Mouse (Mus musculus): ENCODE results near the gene Tldc1.

DNA sequence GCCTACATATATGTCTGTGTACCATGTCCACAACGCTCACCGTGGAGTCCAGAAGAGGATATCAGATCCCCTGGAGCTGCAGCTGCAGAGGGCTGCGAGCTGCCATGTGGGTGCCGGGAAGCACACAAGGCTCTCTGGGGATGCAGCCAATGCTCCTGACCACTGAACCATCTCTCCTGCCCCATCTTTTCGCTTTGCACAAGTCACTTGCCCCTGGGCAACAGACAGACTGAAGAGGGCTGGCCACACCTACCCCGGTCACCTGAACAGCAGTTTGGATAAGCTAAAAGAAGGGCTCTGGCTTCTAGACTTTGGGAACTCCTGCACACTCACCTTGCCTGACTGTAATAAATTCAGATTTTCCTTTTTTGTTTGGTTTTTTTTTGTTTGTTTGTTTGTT is 43.5 kb upstream of the Tldc1 start:
- no peak for TF ChIP-seq CTCF (IDR thresholded peaks at IDR 0.05; ENCODE audit: borderline replicate concordance, insufficient read depth, low read length)
- no peak for TF ChIP-seq POLR2A (IDR thresholded peaks at IDR 0.05; ENCODE audit: low read depth, low read length)

Measured in embryonic fibroblast, embryonic 13.5 days (primary cell).